Mouse (Mus musculus) right cerebral cortex, postnatal 10 days (tissue): ENCODE results near the gene Olfr1028.

Experiments
- DNase-seq, 2 experiments: peaks; one replicate each; pipeline ENCODE4 v3.0.0; 2021; ENCODE audit warnings: low spot score in 2 of 2

Gene Olfr1028

GRCm38 (mm10) chr2:85950137-85950536 lies at the start of gene Olfr1028:
Olfr1028 (plus strand) TSS chr2:85950437.
- no peak for DNase-seq

GRCm38 (mm10) chr2:85904952-85905351 lies 45.3 kb upstream of the Olfr1028 start, which contains the start of gene Olfr1024:
Olfr1024 (minus strand) TSS chr2:85905052.
- no peak for DNase-seq

- DNase-seq: no peak
Measured at GRCm38 (mm10) chr2:85913197-85913596, 37.0 kb upstream of the Olfr1028 start.

GRCm38 (mm10) chr2:85914893-85915292 lies 35.3 kb upstream of the Olfr1028 start, which contains the start of gene Olfr1025-ps1:
Olfr1025-ps1 (plus strand) TSS chr2:85915193.
- no peak for DNase-seq

- no peak for DNase-seq
Measured at GRCm38 (mm10) chr2:85921258-85921657, 29.0 kb upstream of the Olfr1028 start, which contains the start of gene Olfr1026. Olfr1026 (plus strand) TSS chr2:85921558.

GRCm38 (mm10) chr2:85973595-85973994 lies 23.4 kb downstream of the Olfr1028 start, which contains the start of gene Olfr1029:
Olfr1029 (plus strand) TSS chr2:85973895.
- DNase-seq: no peak

- DNase-seq: no peak
Measured at GRCm38 (mm10) chr2:85978976-85979375, 28.7 kb downstream of the Olfr1028 start, which contains the start of gene Olfr1030. Olfr1030 (plus strand) TSS chr2:85979276.

- no peak for DNase-seq
Measured at GRCm38 (mm10) chr2:85990004-85990403, 39.8 kb downstream of the Olfr1028 start, which contains the start of gene Olfr1031. Olfr1031 (plus strand) TSS chr2:85990304.
